Mouse (Mus musculus) bone marrow macrophage, adult 2 months (primary cell): Measurements from ENCODE around the gene Oscp1. TPM values are rescaled to one million over a fixed set of nuclear protein-coding genes. Genes with fewer than 3 reads are reported as not detected.

ENCODE experiments used
- H3K27ac ChIP-seq: 2 replicates; pipeline ENCODE4 v1.5.1; 2012; ENCODE audit warnings: low read depth, low read length; ENCODE audit not compliant: insufficient read depth
- H3K4me1 ChIP-seq: 2 replicates; pipeline ENCODE4 v1.6.1; 2012; ENCODE audit warnings: low read length; ENCODE audit not compliant: control insufficient read depth, insufficient read depth
- H3K4me3 ChIP-seq: 2 replicates; pipeline ENCODE4 v1.5.1; 2012; ENCODE audit warnings: mild to moderate bottlenecking, low read length, moderate library complexity; ENCODE audit not compliant: insufficient read depth
- CTCF ChIP-seq: IDR thresholded peaks from 2 replicates; pipeline ENCODE4 v1.5.1; 2012; ENCODE audit warnings: low read depth, mild to moderate bottlenecking, low read length, moderate library complexity
- POLR2A ChIP-seq: IDR thresholded peaks from 2 replicates; pipeline ENCODE4 v1.6.1; 2012; ENCODE audit warnings: mild to moderate bottlenecking, low read depth, low read length, borderline replicate concordance
- polyA plus RNA-seq: library from polyadenylated mRNA; stranded (reverse); fragments of >200 nt; gene quantifications from 2 replicates; pipeline ENCODE4 v1.2.4, GENCODE M21; 2012; ENCODE audit not compliant: missing spikeins, insufficient read depth, insufficient read length

Gene Oscp1
- polyA plus RNA-seq, 1 experiment, result 3.7 TPM

DNA sequence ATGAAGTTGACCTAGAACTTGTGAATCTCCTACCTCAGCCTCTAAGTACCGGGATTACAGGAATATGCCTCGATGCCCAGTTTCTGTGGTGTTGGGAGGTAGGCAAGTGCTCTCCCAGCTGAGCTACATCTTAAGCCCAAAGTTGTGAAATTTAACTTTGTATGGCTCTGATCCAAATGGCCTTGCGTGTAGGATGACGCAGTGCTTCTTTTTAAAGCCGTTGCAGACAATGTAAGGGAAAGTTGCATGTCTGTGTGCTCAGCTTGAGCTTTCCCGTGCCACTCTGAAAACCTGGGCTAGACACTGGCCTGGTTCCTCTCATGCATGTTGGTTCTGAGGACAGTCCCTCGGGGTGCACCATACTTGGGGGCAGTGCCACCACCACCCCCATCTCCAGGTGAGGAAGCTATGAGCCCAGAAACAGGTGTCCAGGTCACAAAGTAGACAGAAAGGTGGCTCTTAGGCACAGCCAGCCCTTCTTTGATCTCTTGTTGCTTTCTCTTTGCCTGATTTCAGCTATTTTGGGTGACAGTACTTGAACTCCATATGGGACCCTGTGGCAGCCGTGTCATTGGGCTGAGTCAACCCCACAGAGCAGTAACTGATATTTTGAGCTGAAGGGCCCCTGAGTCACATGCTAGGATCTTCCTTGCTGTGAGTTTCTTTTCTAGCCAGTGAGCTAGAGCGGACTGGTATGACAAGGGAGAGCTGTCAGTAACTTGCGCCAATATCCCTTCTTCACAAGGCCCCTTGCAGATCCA lies 51.4 kb downstream of the Oscp1 start:
- Histone ChIP-seq H3K4me1 (peaks cover 53% of the 10 kb centered on the region), H3K27ac (peak overlapping the region; percentile 72), H3K4me3 (peak overlapping the region; percentile 51)
- TF ChIP-seq CTCF, result no peak

DNA sequence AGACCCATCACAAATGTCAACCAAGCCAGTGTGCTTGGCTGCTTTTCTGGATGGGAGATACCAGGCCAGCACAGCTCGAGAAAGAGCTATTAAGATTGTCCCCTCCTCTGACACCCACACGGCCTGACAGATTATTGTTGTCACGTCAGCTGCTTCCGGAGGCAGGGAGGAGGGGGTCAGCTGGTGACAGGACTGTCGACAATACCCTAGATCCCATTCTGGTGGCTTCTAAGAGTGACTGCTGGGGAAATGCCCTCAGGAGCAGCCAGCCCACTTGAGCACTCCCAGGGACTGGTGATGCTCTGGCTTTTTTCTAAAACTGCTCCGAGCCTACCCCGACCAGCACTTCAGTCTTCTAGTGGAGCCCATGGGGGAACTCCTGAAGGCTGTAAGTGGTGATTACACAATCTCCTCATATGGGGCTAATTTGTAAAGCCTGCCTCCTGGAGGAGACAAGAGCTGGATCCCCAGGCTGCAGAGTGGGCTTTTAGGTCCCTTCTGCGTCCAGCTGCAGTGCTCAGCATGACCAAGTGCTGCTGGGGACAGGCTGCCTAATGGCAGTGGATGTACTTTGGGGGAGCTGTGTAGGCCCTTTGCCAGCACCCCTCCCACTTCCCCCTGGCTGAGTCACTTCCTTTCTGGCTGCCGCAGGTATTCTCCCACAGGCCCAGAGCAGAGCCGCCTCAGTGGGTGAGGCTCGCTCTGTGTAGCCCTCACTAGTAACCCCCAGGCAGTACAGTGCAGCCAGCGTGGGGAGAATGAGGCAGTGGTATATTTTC lies 52.2 kb downstream of the Oscp1 start:
- TF ChIP-seq POLR2A, result no peak
- no peak for TF ChIP-seq CTCF
- peak overlapping the region; percentile 51 for H3K4me3 ChIP-seq
- H3K4me1 ChIP-seq, result peaks cover 47% of the 10 kb centered on the region
- peak overlapping the region; percentile 72 for H3K27ac ChIP-seq

DNA sequence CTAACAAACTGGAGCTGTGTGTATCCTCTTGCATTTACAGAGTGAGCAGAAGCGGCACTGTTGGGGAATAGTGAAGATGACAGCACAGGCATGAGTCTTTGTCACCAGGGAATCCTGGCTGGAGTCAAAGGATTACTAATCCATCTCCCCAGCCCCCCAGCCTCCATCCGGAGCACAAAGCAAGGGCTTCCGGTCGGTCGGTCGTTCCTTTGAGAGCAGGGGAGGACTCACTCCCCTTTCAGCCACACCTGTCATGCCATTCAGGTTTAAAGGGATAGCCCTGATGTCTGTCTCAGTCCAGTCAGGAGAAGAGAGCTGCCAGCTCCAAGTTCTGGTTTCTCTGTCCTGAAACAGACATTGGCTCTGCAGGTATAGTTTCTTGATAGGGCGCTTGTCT lies 52.8 kb downstream of the Oscp1 start:
- Histone ChIP-seq H3K4me1 (peaks cover 46% of the 10 kb centered on the region), H3K27ac (peak overlapping the region; percentile 72), H3K4me3 (peak overlapping the region; percentile 51)
- TF ChIP-seq POLR2A (no peak), CTCF (no peak)

DNA sequence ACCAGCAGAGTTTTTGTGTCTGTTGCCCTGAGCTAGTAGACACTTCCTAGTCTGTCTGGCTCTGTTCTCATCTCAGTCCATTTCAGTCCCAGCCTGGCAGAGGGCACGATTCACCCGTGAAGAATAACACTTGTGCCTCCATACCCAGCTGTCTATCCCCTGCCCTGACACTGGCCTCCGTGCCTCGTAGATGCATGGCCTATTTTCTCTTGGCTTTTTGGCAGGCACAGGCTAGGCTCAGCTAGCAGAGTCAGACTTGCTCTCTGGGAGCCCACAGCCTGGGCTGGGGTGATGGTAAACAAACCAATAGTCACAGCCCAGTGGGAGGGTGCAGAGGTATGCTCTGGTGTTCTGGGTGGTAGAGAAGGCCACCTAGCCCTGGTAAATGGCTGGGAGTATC lies 54.9 kb downstream of the Oscp1 start:
- Histone ChIP-seq H3K4me1 (peaks cover 41% of the 10 kb centered on the region), H3K27ac (no peak overlapping the region)

DNA sequence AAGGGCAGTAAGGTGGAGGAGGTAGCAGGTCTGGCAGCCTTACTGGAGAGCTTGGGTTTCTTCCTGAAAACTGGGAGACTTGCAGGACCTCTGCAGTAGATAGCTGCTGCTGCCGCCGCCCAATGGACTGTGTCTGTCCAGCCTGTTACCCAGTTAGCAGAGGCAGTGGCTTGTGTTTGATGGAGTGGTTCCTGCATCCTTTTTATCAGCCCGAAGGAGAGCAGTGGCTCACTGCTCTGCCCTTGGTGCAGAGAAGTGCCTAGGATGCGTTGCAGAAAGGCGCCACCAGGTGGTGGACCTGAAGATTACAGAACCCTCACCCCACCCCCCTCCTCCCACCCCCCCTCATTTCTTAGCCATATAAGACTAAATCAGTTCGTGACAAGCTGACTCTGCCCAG lies 55.6 kb downstream of the Oscp1 start:
- no peak overlapping the region for H3K27ac ChIP-seq
- no peak overlapping the region for H3K4me3 ChIP-seq
- TF ChIP-seq POLR2A, result no peak
- TF ChIP-seq CTCF, result peak; percentile 47
- H3K4me1 ChIP-seq, result peaks cover 34% of the 10 kb centered on the region

More for the DNA sequence above, 54.9 kb downstream of the Oscp1 start:
- no peak overlapping the region for H3K4me3 ChIP-seq
- TF ChIP-seq CTCF (no peak), POLR2A (no peak)

DNA sequence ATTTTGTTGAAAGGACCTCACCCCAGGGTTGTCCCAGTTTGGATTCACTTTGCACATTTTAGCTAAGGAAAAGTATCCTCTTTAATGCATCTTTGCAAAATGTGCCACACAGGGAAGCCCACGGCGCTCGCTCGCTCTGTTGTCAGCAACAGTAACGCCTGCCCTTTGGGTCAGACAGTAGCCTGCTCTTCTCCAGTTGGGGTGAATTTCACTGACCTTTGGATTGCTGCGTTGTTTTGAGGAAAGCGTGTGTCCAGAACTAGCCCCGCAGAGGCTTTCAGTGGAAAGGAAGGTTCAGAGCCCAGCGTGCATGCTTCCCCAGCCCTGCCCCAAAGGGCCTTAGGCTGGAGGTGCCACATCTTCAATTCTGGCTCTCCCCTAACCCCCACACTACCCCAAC lies 57.0 kb downstream of the Oscp1 start:
- peaks cover 19% of the 10 kb centered on the region for H3K4me1 ChIP-seq
- no peak overlapping the region for H3K27ac ChIP-seq
- TF ChIP-seq POLR2A (no peak), CTCF (no peak)
- H3K4me3 ChIP-seq, result no peak overlapping the region

DNA sequence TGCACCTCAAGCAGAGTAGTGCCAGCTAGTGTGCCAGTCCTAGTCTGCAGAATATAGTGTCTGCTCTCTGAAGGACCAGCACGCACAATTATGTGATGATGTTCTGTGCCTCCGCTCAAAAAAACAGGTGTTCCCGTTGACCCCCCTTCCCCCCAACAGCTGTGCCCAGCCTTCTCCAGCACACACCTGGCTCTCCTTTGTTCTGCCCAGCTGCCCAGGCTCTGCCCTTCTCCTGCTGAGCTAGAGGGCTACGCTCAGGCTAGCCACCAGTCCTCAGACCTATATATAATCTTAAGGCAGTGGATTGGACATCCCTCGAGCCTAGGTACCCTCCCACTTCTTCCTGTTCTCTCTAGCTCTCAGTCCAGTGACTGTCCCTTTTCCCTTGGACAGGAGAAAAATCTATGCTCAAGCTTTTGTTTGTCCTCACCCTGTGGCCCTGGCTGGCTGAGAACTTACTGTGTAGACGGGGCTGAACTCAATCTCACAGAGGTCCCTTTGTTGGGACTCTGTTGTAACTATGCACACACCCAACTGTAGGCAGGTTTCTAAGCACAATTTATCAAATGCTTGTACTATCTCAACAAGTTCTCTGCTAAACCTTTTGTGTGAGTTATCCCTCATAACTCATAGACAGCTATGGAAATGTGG lies 57.6 kb downstream of the Oscp1 start:
- Histone ChIP-seq H3K27ac (no peak overlapping the region), H3K4me1 (peaks cover 18% of the 10 kb centered on the region), H3K4me3 (no peak overlapping the region)
- TF ChIP-seq POLR2A, result no peak
- TF ChIP-seq CTCF, result no peak

DNA sequence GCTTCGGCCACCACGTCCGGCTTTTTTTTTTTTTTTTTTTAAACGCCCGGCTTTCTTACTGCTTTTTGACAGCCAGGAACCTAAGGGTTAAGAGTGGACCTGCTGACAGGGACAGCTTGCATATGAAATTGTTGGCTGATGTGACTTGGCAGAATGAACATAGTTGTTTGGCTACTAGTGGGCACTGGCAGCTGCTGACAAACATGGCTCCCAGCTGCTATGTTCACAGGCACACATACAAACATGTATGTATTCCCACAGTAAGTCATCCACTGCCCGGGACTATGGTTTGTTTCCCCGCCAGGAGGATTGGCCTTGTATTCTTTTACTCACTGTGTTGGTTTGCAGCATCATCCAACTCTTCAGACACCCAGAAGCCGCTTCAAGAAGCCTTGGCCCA lies 58.8 kb downstream of the Oscp1 start:
- H3K4me3 ChIP-seq, result no peak overlapping the region
- peaks cover 9% of the 10 kb centered on the region for H3K4me1 ChIP-seq
- no peak overlapping the region for H3K27ac ChIP-seq
- TF ChIP-seq POLR2A (no peak), CTCF (no peak)

DNA sequence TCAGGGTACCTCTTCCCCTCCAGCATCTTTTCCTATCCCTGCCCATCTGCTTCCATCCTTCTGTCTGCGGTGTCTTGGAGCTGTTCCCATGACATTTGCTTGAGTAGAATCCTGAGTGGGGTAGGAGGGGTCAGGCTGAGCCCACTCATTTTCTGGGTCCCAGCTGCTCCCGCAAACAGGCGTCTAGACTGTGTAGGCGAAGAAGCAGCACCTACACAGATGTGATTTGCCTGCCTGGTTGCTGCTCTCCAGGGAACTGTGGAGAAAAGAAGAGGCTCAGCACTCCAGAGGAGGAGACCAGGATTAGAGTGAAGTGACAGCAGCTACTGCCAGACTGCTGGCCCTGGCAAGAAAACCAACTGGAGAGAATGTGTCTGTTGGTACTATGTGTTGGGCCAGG lies 60.3 kb downstream of the Oscp1 start:
- H3K27ac ChIP-seq, result no peak overlapping the region
- H3K4me3 ChIP-seq, result no peak overlapping the region
- H3K4me1 ChIP-seq, result no peaks in the 10 kb centered on the region; the same call in 1 of the 2 replicates
- TF ChIP-seq CTCF, result no peak
- TF ChIP-seq POLR2A, result no peak

DNA sequence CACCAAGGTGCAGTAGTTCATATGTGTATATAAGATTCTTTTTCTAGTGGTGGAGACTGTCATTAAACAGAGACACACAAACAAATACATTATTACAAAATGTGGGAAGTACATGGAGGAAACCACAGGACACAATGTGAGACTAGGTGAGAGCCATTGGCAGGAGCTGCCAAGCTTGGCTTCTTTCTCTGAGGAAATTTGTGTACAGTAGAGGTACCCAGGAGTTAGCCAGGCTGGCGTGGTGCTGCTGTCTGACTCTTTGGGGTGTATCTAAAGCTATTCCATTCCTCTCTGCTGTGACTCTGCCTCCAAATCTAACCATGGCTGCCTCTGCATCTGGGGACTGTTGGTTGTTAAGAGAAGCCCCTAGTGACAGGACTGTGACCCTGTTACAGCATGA lies 60.7 kb downstream of the Oscp1 start:
- TF ChIP-seq POLR2A, result no peak
- TF ChIP-seq CTCF, result no peak
- no peak overlapping the region for H3K4me3 ChIP-seq
- H3K4me1 ChIP-seq, result no peaks in the 10 kb centered on the region; the same call in 1 of the 2 replicates
- H3K27ac ChIP-seq, result no peak overlapping the region
